In the genomic region with DNA sequence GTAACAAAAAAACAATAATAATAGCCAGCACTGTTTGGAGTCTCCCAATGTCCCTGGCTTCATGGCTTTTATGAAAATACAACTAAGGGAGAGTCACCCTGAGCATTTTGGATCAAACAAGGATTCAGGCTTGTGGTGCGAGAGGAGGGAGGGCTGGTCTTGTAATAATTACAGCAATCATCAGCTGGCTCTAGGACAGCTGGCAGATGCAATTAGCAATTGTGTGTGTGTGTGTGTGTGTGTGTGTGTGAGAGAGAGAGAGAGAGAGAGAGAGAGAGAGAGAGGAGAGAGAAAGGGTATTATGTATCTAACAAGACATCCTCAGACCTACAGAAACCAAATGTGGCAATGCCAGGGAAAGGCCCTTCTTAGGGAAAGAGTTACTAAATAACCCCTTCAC, we compare ENCODE assay signal across 8 mouse cellular contexts. TPM values are rescaled to one million over a fixed set of nuclear protein-coding genes. Genes with fewer than 3 reads are reported as not detected.
DNase-seq lines count a peak whose midpoint lies in the region; ATAC-seq and TF ChIP-seq lines count a peak whose summit lies in the region.

No protein-coding gene starts in this region.

- peak overlapping the region; percentile 92 for H3K9ac ChIP-seq in forebrain, embryonic 13.5 days
- H3K9ac ChIP-seq in limb, embryonic 13.5 days: peak overlapping the region; percentile 89

- 28% methylated on average over 1 of the region's 1 CpGs for WGBS in forebrain, embryonic 13.5 days
- WGBS in limb, embryonic 13.5 days: 58% methylated on average over 1 of the region's 1 CpGs

- DNase-seq in left cerebral cortex, adult 2 months (ENCODE audit: extremely low spot score in 1 of 2, low spot score in 2 of 2): no peak
- no peak for DNase-seq in left cerebral cortex, adult 11 months (ENCODE audit: low spot score)
- DNase-seq in retina, embryonic 14.5 days (ENCODE audit: low spot score): peak; percentile 32
- no peak for DNase-seq in frontal cortex, postnatal 36 days (ENCODE audit: low spot score in 2 of 2)
- DNase-seq in left cerebral cortex, postnatal 25 days (ENCODE audit: low spot score in 2 of 2): no peak
- no peak for DNase-seq in adrenal gland, adult 2 months

- no peaks in the 10 kb centered on the region for H3K27me3 ChIP-seq in forebrain, embryonic 13.5 days
- no peaks in the 10 kb centered on the region for H3K27me3 ChIP-seq in limb, embryonic 13.5 days

- H3K36me3 ChIP-seq in forebrain, embryonic 13.5 days (ENCODE audit: poor library complexity, severe bottlenecking): no peaks in the 10 kb centered on the region
- no peaks in the 10 kb centered on the region for H3K36me3 ChIP-seq in limb, embryonic 13.5 days

- peak overlapping the region; percentile 77 for H3K4me2 ChIP-seq in forebrain, embryonic 13.5 days
- H3K4me2 ChIP-seq in limb, embryonic 13.5 days (replicated peaks): peak overlapping the region; percentile 73

- ATAC-seq in forebrain, embryonic 13.5 days: no peak
- no peak for ATAC-seq in limb, embryonic 13.5 days (ENCODE audit: low FRiP score, low read depth)

- intact Hi-C loops in left cerebral cortex, adult 2 months (cut with DNase I): loop anchor here (2.0 to 5.0 kb wide), 2 partner anchors 38 to 112 kb away; no protein-coding TSS in a partner anchor
- intact Hi-C loops in left cerebral cortex, postnatal 25 days (cut with DNase I): loop anchor here (1.0 to 5.0 kb wide), 2 partner anchors 39 to 47 kb away; no protein-coding TSS in a partner anchor

- H3K4me3 ChIP-seq in left cerebral cortex, adult 2 months: peak overlapping the region; percentile 96
- H3K4me3 ChIP-seq in forebrain, embryonic 13.5 days: peak overlapping the region; percentile 87
- H3K4me3 ChIP-seq in limb, embryonic 13.5 days: peak overlapping the region; percentile 76

- H3K4me1 ChIP-seq in forebrain, embryonic 13.5 days: peaks cover 39% of the 10 kb centered on the region
- peaks cover 49% of the 10 kb centered on the region for H3K4me1 ChIP-seq in limb, embryonic 13.5 days

- no peaks in the 10 kb centered on the region for H3K9me3 ChIP-seq in forebrain, embryonic 13.5 days (replicated peaks)
- no peaks in the 10 kb centered on the region for H3K9me3 ChIP-seq in limb, embryonic 13.5 days

- TF ChIP-seq CTCF in left cerebral cortex, adult 2 months (IDR thresholded peaks at IDR 0.05): no peak

- peak overlapping the region; percentile 81; the same call in 1 of the 2 replicates for H3K27ac ChIP-seq in left cerebral cortex, adult 2 months
- H3K27ac ChIP-seq in forebrain, embryonic 13.5 days: peak overlapping the region; percentile 91; the same call in 1 of the 2 replicates
- no peak overlapping the region for H3K27ac ChIP-seq in limb, embryonic 13.5 days

RNA-seq across cellular contexts. Expression of a gene that starts 1.5 kb away (rescaled TPM):
- total RNA-seq in left cerebral cortex, adult 2 months (2021): 10 to 100 TPM; 57.2 to 59.8 TPM
- 4.0 and 4.1 TPM in 2 replicates for polyA plus RNA-seq in forebrain, embryonic 13.5 days (2015; fragmentation: Nextera tagmentation; extraction: Ambion mirVana)
- 3.7 and 4.2 TPM in 2 replicates for polyA plus RNA-seq in limb, embryonic 13.5 days (2015; fragmentation: Nextera tagmentation; extraction: Ambion mirVana)
- 10 to 100 TPM; 55.2 to 60.6 TPM for total RNA-seq in left cerebral cortex, postnatal 25 days (2021)
- total RNA-seq in adrenal gland, adult 2 months (2021): 10 to 100 TPM in 1 of 2 experiments, 1 to 10 TPM in 1; 9.1 to 14.6 TPM
- 17.5 and 27.6 TPM in 2 replicates for polyA plus RNA-seq in adrenal gland, adult 2 months (2012; rRNA removed)
